Comparison of ENCODE assay signal across 11 mouse cellular contexts in the genomic region with DNA sequence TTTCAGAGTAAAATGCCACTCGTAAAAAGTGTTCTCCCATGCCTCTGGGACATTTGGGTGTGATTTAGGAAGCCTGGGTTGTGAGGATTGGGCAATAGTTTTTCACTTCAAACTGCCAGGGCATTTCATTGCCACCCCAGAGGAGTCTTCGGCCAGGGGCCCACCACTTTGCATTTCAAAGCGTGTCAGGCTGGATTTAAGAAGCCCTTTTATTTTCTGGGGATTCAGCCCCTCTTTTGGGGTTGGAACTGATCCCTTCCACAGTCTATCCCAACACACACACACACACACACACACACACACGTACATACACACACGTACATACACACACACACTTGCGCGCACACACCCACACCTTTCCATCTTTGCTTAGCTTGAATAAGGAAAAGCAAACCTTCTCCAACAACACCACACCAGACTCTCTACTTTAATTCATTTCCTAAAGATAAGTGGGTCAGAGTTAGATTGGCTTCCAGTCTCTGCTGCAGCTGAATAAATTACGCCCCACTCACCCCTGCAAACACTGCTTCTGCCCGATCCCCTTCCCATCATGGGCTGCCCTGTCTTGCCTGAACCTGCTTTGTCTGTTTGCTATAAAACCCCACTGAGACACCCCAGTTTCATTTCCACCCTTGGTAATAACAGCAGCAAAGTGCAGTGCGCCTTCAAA.
DNase-seq lines count a peak whose midpoint lies in the region; ATAC-seq and TF ChIP-seq lines count a peak whose summit lies in the region.
"Had no signal": no experiment of that assay in that cellular context is flagged by ENCODE, and none has a peak within 500 bp of the region (broad histone marks: within the 10 kb centered on the region; RNA-seq: fewer than 3 reads in every experiment).

No protein-coding gene starts in this region.

- H3K4me1 ChIP-seq in heart, embryonic 15.5 days (replicated peaks), result no peaks in the 10 kb centered on the region
- H3K4me1 ChIP-seq in heart, embryonic 11.5 days (ENCODE audit: control insufficient read depth, insufficient read depth, low read length), result peaks cover 4% of the 10 kb centered on the region; the same call in 1 of the 2 replicates
- H3K4me1 ChIP-seq in forebrain, embryonic 14.5 days (ENCODE audit: control insufficient read depth, insufficient read depth, low read length), result 0 out of 2 replicates have a peak, but pooled peaks cover 3% of the 10 kb centered on the region
- peaks cover 29% of the 10 kb centered on the region for H3K4me1 ChIP-seq in midbrain, embryonic 14.5 days (ENCODE audit: control insufficient read depth, insufficient read depth, low read length)

- peak overlapping the region; percentile 25; the same call in 1 of the 2 replicates for H3K4me2 ChIP-seq in heart, embryonic 15.5 days
- H3K4me2 ChIP-seq in heart, embryonic 11.5 days, result no peak overlapping the region
- H3K4me2 ChIP-seq in forebrain, embryonic 14.5 days (ENCODE audit: low read length), result peak overlapping the region; percentile 37
- peak overlapping the region; percentile 56 for H3K4me2 ChIP-seq in midbrain, embryonic 14.5 days (ENCODE audit: low read length)
- H3K4me2 ChIP-seq: lung, embryonic 14.5 days had no signal

- no peak overlapping the region for H3K9ac ChIP-seq in heart, embryonic 15.5 days
- H3K9ac ChIP-seq in heart, embryonic 11.5 days (ENCODE audit: low read depth, low read length), result no peak overlapping the region
- no peak overlapping the region for H3K9ac ChIP-seq in forebrain, embryonic 14.5 days (ENCODE audit: low read length)
- peak overlapping the region; percentile 44 for H3K9ac ChIP-seq in midbrain, embryonic 14.5 days (replicated peaks; ENCODE audit: low read length)
- H3K9ac ChIP-seq: lung, embryonic 14.5 days had no signal

- no peaks in the 10 kb centered on the region for H3K36me3 ChIP-seq in heart, embryonic 15.5 days
- H3K36me3 ChIP-seq in heart, embryonic 11.5 days (ENCODE audit: control insufficient read depth, insufficient read depth, low read length), result no peaks in the 10 kb centered on the region
- no peaks in the 10 kb centered on the region for H3K36me3 ChIP-seq in forebrain, embryonic 14.5 days (ENCODE audit: control insufficient read depth, insufficient read depth, low read length)
- no peaks in the 10 kb centered on the region for H3K36me3 ChIP-seq in midbrain, embryonic 14.5 days (ENCODE audit: control insufficient read depth, insufficient read depth, low read length)

- H3K9me3 ChIP-seq in heart, embryonic 15.5 days (replicated peaks), result no peaks in the 10 kb centered on the region
- H3K9me3 ChIP-seq in heart, embryonic 11.5 days (replicated peaks; ENCODE audit: control insufficient read depth, low read length), result no peaks in the 10 kb centered on the region
- H3K9me3 ChIP-seq in forebrain, embryonic 14.5 days (replicated peaks; ENCODE audit: control insufficient read depth, low read length), result no peaks in the 10 kb centered on the region
- H3K9me3 ChIP-seq in midbrain, embryonic 14.5 days (ENCODE audit: control insufficient read depth, low read length), result no peaks in the 10 kb centered on the region

- ATAC-seq in heart, embryonic 15.5 days (replicated peaks; ENCODE audit: insufficient number of reproducible peaks, insufficient read depth, low FRiP score, low read depth), result no peak
- ATAC-seq in heart, embryonic 11.5 days (replicated peaks; ENCODE audit: insufficient number of reproducible peaks, low FRiP score, low TSS enrichment), result no peak
- peak; percentile 68 for ATAC-seq in forebrain, embryonic 14.5 days
- ATAC-seq in midbrain, embryonic 14.5 days (ENCODE audit: low FRiP score, low TSS enrichment), result peak; percentile 75; the same call in 1 of the 2 replicates

- WGBS in heart, embryonic 15.5 days, result 83% methylated on average over 10 of the region's 10 CpGs
- WGBS in heart, embryonic 11.5 days (ENCODE audit: insufficient replicate concordance), result 84% methylated on average over 10 of the region's 10 CpGs
- WGBS in forebrain, embryonic 14.5 days, result 52% methylated on average over 10 of the region's 10 CpGs
- 27% methylated on average over 10 of the region's 10 CpGs for WGBS in midbrain, embryonic 14.5 days

- no peak overlapping the region for H3K4me3 ChIP-seq in heart, embryonic 15.5 days
- H3K4me3 ChIP-seq in heart, embryonic 11.5 days (ENCODE audit: low read depth, low read length), result no peak overlapping the region
- H3K4me3 ChIP-seq in forebrain, embryonic 14.5 days (ENCODE audit: low read depth, low read length), result no peak overlapping the region
- peak overlapping the region; percentile 26 for H3K4me3 ChIP-seq in midbrain, embryonic 14.5 days (replicated peaks; ENCODE audit: low read depth, low read length)

- TF ChIP-seq CTCF in brain, embryonic 14.5 days (IDR thresholded peaks at IDR 0.05; ENCODE audit: borderline replicate concordance, extremely low read depth, insufficient read depth, insufficient read length), result no peak

- no peak for TF ChIP-seq POLR2A in brain, embryonic 14.5 days (IDR thresholded peaks at IDR 0.05; ENCODE audit: borderline replicate concordance, extremely low read depth, insufficient read depth, insufficient read length, poor library complexity, severe bottlenecking)

- H3K27me3 ChIP-seq in heart, embryonic 15.5 days, result no peaks in the 10 kb centered on the region
- peaks cover 4% of the 10 kb centered on the region for H3K27me3 ChIP-seq in heart, embryonic 11.5 days (ENCODE audit: control insufficient read depth, insufficient read depth, low read length)
- H3K27me3 ChIP-seq in forebrain, embryonic 14.5 days (replicated peaks; ENCODE audit: control insufficient read depth, insufficient read depth, low read length), result no peaks in the 10 kb centered on the region
- H3K27me3 ChIP-seq in midbrain, embryonic 14.5 days (ENCODE audit: control insufficient read depth, insufficient read depth, low read length), result no peaks in the 10 kb centered on the region

- DNase-seq in brain, embryonic 14.5 days (ENCODE audit: low read depth), result peak; percentile 73
- peak; percentile 46 for DNase-seq in forebrain, embryonic 14.5 days (ENCODE audit: low spot score)
- DNase-seq in midbrain, embryonic 14.5 days, result peak; percentile 60
- no peak for DNase-seq in urinary bladder, postnatal 10 days (ENCODE audit: low spot score)
- DNase-seq in cerebellum, postnatal 10 days, result no peak
- no peak for DNase-seq in yolk sac, embryonic 10.5 days (ENCODE audit: low spot score)
- DNase-seq: gastrocnemius, postnatal 25 days; kidney, adult 18-20 months; lung, embryonic 14.5 days had no signal

- no peak overlapping the region for H3K27ac ChIP-seq in heart, embryonic 15.5 days
- no peak overlapping the region for H3K27ac ChIP-seq in heart, embryonic 11.5 days (ENCODE audit: low read depth, low read length)
- H3K27ac ChIP-seq in forebrain, embryonic 14.5 days (ENCODE audit: low read depth, low read length), result peak overlapping the region; percentile 61; the same call in 1 of the 2 replicates
- peak overlapping the region; percentile 76 for H3K27ac ChIP-seq in midbrain, embryonic 14.5 days (replicated peaks; ENCODE audit: low read depth, low read length)

Comparison
In these comparisons a context has a peak if more than half of its experiments do, and no peak if none do; other contexts are left out.
1. ATAC-seq: peak in forebrain, embryonic 14.5 days (single experiment) and midbrain, embryonic 14.5 days (single experiment); none in heart, embryonic 15.5 days (single experiment) and heart, embryonic 11.5 days (single experiment).
2. H3K27ac ChIP-seq: peak in forebrain, embryonic 14.5 days (single experiment) and midbrain, embryonic 14.5 days (single experiment); none in heart, embryonic 15.5 days (single experiment) and heart, embryonic 11.5 days (single experiment).
3. DNase-seq: peak in brain, embryonic 14.5 days (single experiment), forebrain, embryonic 14.5 days (single experiment) and midbrain, embryonic 14.5 days (single experiment); none in urinary bladder, postnatal 10 days (single experiment), cerebellum, postnatal 10 days (0 of 2) and yolk sac, embryonic 10.5 days (single experiment).